Mouse (Mus musculus) right cerebral cortex, postnatal 4 days (tissue): ENCODE measurements around the gene Scyl1.

Experiments
- DNase-seq: peaks from one replicate; pipeline ENCODE4 v3.0.0-alpha.2; 2022

Gene Scyl1

DNA sequence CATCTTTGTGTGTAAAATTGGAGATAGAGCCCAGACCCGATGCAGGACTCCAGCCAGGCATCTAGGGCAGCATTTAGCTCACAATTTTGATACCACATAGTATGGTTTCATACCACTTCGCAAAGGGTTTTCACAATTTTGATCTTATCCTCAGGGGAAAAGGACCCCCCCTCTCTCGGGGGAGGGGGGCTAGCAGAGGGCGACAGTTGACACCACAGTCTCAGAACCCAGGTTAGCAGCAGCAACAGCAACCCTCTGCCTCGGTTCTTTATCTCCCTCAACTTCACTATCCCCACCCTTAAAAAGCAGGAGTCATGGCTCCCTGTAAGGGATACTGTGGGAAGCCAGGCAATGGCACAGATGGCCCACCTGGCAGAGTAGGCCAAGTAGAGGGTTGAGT is 58.0 kb downstream of the Scyl1 start:
- DNase-seq: no peak

DNA sequence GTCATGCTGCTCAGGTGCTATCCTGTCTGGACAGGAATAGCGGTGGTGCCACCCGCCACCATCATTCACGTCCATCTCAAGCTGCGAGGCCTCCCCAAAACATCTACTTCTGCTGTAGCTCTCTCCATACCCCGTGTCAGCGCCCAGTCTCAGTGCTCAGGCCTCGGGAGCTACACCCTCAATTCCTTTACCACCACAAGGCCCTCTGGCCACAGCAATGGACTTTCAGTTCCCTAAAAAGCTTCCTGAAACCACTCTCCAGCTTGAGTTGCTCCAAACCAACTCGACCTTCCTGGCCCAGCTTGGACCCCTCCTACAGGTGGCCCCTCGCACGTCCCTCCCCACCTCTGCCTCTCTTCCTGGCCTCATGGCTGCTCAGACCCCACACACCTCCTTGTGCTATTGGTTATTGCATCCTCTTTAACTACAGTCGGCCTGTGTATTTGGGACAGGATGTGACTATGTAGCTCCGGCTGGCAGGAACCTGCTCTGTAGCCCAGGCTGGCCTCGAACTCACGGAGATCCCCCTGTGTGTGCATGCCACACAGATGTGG is 59.2 kb downstream of the Scyl1 start:
- no peak for DNase-seq

GRCm38 (mm10) chr19:5711218-5711617 is 60.0 kb downstream of the Scyl1 start:
- peak; percentile 64 for DNase-seq

DNA sequence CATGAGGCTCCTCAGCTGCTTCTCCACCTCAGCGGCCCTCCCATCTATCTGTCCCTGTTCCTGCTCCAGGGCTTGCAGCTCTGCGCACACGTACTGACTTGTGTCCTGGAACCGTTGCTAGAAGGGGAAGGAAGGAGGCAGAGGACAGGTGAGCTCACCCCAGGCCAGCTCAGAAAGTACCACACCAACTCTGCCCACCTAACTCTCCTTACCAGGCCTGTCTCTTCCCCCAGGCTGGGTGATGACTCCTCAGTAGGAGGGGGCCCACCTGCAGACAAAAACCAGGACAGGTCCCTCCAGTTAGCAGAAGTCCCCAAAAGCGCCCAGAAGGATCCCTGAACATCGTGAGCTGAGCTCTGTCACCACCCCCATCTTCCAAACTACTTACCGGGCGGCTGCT is 60.6 kb downstream of the Scyl1 start:
- no peak for DNase-seq

GRCm38 (mm10) chr19:5710068-5710467 is 61.2 kb downstream of the Scyl1 start:
- DNase-seq: no peak
